In genomic region chrX:160136153-160136552, GRCm38 (mm10) we compare ENCODE assay signal across 8 mouse cellular contexts. TPM values are rescaled to one million over a fixed set of nuclear protein-coding genes. Genes with fewer than 3 reads are reported as not detected.
DNase-seq lines count a peak whose midpoint lies in the region; ATAC-seq and TF ChIP-seq lines count a peak whose summit lies in the region.

No protein-coding gene starts in this region.

- peak overlapping the region; percentile 5 for H3K4me3 ChIP-seq in lung, adult 2 months (replicated peaks; ENCODE audit: extremely low read depth, low read depth, low read length)
- H3K4me3 ChIP-seq in bone marrow macrophage, adult 2 months (ENCODE audit: insufficient read depth, low read length), result peak overlapping the region; percentile 39

- 42% methylated on average over 5 of the region's 5 CpGs for WGBS in lung, adult 2 months

- no peak for TF ChIP-seq CTCF in lung, adult 2 months (IDR thresholded peaks at IDR 0.05; ENCODE audit: insufficient read depth, low read length)
- TF ChIP-seq CTCF in bone marrow macrophage, adult 2 months (IDR thresholded peaks at IDR 0.05; ENCODE audit: low read depth, low read length), result no peak

- ATAC-seq in inflammation-experienced regulatory T-cells, adult 6 months, result peak; percentile 68
- no peak for ATAC-seq in cerebellum, adult (ENCODE audit: insufficient number of reproducible peaks, low FRiP score, low TSS enrichment)

- no peak for DNase-seq in lung, adult 2 months
- DNase-seq in lung, adult 18-20 months, result no peak
- peak; percentile 66 for DNase-seq in naive thymus-derived CD4-positive, alpha-beta T cell, adult 2 months (ENCODE audit: low read depth)
- DNase-seq in gastrocnemius, adult 18-20 months (ENCODE audit: low spot score), result no peak
- no peak for DNase-seq in cerebellum, adult 11-12 months

- H3K27ac ChIP-seq in bone marrow macrophage, adult 2 months (ENCODE audit: insufficient read depth, low read depth, low read length), result peak overlapping the region; percentile 4; the same call in 1 of the 2 replicates

- H3K4me1 ChIP-seq in lung, adult 2 months (ENCODE audit: control insufficient read depth, insufficient read depth, low read length), result no peaks in the 10 kb centered on the region; the same call in 1 of the 2 replicates
- H3K4me1 ChIP-seq in bone marrow macrophage, adult 2 months (ENCODE audit: control insufficient read depth, insufficient read depth, low read length), result peaks cover 5% of the 10 kb centered on the region

- TF ChIP-seq POLR2A in lung, adult 2 months (IDR thresholded peaks at IDR 0.05; ENCODE audit: borderline replicate concordance, extremely low read depth, low read depth, low read length), result no peak
- TF ChIP-seq POLR2A in bone marrow macrophage, adult 2 months (IDR thresholded peaks at IDR 0.05; ENCODE audit: borderline replicate concordance, low read depth, low read length), result no peak

RNA-seq across cellular contexts. Expression of gene Pdha1, which starts 2.1 kb away (rescaled TPM):
- polyA plus RNA-seq in lung, adult 2 months (2012; rRNA removed), result 37.2 and 62.8 TPM in 2 replicates
- polyA plus RNA-seq in bone marrow macrophage, adult 2 months (2012; ENCODE audit: insufficient read depth, insufficient read length, missing spikeins), result 48.2 and 52.0 TPM in 2 replicates
- 100 to 1,000 TPM; 148 to 182 (median 169) TPM for polyA plus RNA-seq in inflammation-experienced regulatory T-cells, adult 6 months (2017; shearing (Covaris generic))
- total RNA-seq in gastrocnemius, adult 18-20 months (2021), result 100 to 1,000 TPM; 483 to 550 TPM
